Mouse (Mus musculus): Measurements from ENCODE around the gene Ablim2. TPM values are rescaled to one million over a fixed set of nuclear protein-coding genes. Genes with fewer than 3 reads are reported as not detected.

Gene Ablim2
- total RNA-seq, 1 experiment from 2014 or later = 3.0 TPM

- no peak for DNase-seq
These were observed 12.6 kb downstream of the Ablim2 start for GRCm38 (mm10) chr5:35770246-35770645.

DNA sequence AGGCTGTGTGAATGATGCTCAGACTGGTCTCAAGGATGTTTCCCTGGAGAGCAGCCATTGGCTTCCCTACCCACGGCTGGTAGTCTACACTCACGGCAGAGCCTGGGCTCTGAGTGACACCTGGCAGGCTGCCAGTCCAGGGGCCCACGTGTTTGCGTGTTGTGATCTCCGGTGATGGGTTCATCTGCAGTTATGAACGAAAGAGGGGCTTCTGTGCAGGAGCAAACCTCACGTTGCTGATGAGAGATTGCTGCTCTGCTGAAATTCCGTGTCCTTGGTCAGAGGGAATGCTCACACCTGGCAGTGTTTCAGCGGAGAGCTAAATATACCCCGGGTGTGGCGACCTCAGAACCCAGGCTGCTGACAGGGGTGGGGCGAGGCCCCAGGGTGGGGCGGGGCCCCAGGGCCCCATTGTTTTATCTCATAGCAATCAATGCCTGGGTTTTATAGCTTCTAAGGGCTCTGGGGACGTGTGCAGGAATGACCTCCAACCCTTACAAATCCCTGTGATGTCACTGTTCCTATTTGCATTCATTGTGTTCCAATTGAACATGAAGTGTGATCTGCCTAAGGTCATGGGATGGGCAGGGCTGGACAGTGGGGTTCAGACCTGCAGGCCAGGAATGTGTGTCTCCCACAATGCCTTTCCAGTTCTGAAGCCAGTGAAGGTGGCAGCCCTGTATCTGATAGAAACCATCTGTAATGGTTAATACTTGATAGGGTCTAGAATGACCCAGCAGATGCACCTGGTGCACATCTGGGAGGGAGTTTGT lies 13.4 kb downstream of the Ablim2 start:
- peak; percentile 82 for DNase-seq

DNA sequence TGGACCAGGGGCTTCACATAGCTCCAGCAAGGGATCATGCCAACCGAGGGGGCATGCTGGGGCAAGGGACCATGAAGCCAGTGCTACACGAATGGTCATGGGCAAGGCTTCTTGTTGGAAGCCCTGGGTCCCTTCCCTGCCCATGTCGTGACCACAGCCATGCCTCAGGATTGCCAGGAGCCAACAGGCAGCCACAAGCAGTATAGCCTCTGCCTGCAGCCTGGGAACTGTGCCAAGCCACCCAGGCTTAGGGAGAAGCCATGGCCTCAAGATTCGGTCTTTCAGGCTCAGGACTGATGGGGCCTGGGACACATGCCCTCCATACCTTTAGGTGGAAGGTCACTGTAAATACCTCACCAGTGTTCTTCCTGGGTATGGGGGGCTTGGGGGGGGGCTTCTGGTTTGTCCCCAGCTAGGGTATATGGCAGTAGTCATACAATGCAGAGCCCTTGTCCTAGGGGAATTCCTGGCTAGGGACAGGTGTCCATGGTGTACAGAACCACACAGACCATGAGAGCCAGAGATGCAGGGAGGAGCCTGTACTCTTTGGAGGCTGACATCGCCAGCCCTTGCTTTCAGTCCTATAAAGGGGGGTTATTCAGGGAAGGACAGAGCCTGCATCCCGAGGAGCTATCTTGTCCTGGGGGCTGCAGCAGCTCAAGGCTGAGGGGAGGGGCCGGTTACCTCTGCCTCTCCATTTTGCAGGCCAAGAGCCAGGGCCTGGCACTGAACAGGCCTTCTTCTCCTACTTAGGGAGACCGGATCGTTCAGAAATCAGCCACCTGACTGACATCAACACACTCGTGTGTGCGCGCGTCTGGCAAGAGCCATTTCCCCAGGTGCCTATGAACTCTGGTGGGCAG lies 15.8 kb downstream of the Ablim2 start:
- DNase-seq = peak; percentile 57

DNA sequence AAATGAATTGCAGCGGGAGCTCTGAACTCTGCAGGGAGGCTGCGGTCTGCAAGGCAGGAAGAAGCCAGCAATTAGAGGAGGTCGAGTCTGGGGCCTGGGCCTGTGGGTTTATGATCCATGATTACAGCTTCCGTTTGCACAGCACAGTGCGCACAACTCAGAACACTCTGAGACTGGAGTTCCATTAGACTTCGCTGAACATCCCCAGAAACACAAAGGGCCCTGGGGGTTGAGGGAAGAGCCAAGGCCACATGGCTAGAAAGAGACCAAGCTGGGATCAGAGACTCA lies 16.4 kb downstream of the Ablim2 start:
- no peak for DNase-seq

DNA sequence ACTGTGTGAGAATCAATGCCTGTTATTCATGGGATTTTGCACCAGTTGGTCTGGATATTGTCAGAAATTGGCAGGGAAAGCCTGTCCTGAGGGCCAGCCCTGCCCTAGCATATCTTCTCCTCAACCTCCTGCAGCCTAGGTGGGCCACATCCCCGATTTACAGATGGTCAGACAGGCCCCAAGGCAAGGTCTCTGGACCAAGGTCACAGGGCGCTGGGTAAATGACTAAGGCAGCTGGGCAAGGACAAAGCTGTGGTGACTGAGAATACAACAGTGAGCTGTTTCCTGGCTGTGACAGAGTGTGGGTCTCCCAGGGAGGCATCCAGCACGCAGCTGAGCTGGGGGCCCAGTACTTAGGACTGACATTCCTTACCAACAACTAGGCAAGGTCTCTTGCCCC lies 23.4 kb downstream of the Ablim2 start:
- peak; percentile 46 for DNase-seq

DNA sequence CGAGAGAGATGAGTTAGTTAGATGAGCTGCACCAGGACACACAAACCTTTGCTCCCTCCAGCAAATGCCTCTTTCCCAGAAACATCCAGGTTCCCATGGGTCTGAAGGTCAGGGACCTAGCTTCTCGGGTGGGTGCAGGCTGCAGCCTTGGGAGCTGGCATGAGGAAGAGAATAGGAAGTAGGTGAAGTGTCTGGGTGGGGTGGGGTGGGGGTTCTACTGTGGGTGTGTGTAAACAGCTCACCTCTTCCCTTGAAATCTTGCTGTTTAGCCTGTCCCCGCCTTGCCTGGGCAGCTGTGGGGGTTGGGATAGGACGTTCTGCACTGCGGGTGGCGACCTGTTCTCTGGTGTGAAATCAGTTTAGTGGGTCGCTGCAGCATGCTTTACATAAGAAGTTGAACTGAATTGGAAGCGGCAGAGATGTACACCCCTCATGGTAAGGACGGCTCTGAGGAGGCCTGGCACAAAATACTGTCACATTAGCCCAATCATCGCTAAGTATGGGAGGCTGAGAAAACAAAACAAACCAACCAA lies 25.0 kb downstream of the Ablim2 start:
- no peak for DNase-seq

- DNase-seq = no peak
These were observed 28.2 kb downstream of the Ablim2 start for GRCm38 (mm10) chr5:35785853-35786252.

DNA sequence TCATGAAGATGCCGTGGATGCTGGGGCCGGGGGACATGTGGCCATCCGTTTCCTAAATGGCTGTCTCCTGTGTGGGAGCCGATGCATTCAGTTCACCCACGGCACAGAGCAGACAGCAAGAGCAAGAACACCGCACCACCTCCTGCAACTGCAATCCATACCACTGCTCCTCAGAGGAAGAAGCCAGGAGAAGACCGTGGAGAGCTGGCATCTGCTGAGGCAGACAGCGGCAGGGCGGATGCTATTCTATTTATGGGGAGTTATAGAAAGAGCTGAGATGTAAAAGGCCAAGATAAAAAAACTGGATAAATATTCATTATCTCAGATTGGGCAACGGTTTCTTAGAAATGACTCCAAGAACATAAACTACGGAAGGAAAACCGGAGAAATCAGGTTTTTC lies 30.2 kb downstream of the Ablim2 start:
- no peak for DNase-seq

DNA sequence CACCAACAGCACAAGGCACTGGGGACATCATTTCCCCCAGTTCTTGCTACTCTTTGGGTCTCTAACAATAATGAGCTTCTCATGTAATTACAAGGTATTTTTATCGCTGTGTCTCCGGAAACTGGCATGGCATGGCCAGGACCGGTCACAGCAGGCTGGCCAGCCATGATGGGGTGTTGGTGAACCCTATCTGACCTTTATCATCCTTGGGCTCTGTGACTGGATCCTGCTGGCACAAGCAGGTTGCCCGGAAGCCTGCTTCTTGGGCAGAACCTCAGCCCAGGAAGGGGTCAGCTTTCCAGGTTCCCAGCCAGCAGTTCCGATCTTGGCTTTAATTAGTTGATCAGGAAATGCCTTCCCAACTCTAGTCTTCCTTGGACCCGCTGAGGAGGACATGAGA lies 31.0 kb downstream of the Ablim2 start:
- no peak for DNase-seq

DNA sequence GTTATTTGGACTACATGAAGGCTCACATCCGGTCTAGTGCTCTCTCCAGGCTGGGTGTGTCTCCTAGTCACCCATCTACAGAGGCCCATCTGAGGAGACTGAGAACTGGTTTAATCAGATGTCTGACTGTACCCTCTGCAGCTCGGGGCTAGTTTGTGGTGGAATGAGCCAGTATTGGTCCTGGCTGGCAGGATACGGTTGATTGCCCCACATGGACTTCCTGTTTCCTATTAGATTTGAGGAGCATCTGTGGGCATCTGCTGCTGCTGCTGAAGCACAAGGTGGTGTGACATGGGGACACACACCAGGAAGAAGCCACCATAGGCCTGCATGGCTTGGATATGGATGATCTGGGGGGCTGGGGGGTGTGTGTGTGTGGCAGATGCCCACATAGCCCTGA lies 32.0 kb downstream of the Ablim2 start:
- no peak for DNase-seq

GRCm38 (mm10) chr5:35790387-35791065 lies 32.8 kb downstream of the Ablim2 start:
- no peak for DNase-seq

DNA sequence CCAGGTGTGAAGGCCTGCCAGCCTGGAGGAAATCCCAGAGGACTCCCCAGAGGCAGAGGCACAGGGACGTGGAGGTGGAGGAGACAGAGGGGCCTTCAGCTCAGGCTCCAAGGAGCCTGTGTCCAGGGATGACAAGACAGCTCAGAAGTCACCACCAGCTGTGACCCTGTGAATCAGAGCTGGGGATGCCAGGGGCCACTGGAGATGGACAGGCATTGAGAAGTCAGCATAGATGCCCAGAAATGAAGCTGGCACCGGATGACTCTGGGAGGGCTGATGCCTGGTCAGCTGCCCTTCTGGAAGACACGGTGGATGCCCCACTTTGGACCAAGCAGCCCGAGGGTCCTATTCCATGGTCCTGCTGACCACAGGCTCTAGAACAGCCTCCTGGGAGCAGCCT lies 36.3 kb downstream of the Ablim2 start:
- no peak for DNase-seq

DNA sequence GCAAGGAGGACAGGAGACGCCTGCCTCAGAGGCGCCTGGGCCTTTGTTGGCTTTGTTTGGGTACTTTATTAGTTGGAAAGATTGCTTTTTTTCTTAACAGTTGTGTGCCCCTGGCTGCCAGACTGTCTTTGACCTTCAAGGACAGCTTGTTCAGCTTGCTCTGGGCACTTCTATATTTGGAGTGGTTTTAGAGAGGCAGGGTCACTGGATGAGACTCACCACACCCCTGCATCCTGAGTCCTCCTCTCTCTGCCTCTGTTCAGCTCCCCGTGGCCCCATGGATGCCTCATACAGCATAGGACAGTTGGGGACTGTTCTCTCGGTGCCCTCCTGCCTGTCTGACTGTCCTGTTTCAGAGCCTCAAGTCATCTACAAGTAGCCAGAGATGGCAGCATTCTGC lies 37.3 kb downstream of the Ablim2 start:
- no peak for DNase-seq

DNA sequence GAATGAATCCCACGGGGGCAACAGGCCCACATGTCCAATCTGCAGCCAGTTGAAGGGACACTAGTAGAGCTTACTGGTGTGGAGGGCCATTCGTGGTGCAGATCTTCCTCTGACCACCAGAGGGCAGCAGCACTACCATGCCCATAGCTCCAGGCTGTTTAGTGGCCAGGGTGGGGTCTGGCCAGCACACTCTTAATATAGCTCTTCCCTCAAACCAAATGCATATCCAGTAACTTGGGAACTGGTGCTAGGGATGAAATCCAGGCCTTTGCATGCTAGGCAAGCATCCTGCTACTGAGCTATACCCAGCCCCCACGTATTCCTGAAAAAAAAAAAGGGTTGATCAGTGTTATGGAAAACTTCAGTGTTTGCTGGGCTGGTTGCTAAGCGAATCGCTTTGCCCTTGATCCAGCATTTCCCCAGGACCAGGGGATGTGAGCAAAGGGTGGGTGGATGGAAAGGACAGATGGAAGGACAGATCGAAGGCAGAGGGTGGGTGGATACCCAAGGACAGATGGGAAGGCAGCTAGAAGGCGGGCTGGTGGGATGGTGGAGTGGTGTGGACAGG lies 37.9 kb downstream of the Ablim2 start:
- DNase-seq = peak; percentile 72

DNA sequence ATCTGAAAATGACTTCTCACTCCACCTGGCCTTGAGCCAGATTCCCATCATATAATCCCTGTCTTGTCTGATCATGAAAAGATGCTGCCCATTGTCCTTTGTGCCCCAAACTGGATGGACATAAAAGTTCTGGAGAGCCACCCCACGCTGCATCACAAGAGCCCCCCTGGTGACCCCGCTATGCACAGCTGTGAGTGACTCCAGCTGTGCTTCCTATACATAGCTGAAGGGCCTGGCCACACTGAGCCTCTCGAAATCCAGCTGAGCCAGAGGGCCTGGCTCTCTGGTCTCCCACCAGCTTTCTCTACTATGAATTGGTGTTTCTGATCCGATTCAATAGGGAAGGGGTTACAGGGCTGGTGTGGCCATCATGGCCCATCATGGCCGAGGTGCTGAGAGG lies 38.5 kb downstream of the Ablim2 start:
- DNase-seq = no peak

GRCm38 (mm10) chr5:35799090-35799489 lies 41.4 kb downstream of the Ablim2 start:
- DNase-seq = no peak

- no peak for DNase-seq
These were observed 45.7 kb downstream of the Ablim2 start for GRCm38 (mm10) chr5:35803416-35803815.

DNA sequence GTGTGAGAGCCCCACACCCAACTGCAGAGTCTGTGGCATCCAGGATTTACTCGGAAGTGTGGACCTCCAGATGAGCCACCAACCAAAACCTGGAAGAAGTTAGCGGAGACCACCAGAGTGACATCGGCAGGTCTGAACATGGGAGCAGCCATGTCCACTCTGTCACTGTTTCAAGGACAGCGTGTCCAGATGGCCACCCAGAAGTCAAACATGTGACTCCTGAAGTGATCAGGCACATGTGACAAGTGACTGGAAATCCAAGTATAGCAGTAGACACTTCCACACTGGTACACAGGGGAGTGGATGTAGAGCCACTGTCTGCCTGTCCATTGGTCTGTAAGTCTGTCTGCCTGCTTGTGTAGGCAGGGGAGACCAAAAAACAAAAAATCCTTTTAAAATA lies 47.0 kb downstream of the Ablim2 start:
- DNase-seq = no peak

DNA sequence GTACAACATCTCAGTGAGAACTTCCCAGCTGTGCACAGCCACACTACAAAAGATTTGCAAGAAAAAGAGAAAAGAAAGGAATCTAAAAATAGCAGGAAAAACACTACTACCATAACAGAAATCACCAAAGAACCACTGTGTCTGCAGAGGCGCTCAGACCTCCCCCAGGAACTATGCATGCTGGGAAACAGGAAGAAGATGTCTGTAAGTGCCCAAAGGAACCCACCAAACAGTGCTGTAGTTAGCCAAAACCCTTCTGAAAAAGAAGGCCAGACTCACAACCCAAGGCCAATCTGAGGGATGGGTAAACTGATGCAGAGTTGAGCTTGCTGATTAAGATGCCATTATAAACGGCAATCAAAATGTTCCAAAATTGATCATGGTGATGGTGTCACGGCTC lies 47.5 kb downstream of the Ablim2 start:
- no peak for DNase-seq

DNA sequence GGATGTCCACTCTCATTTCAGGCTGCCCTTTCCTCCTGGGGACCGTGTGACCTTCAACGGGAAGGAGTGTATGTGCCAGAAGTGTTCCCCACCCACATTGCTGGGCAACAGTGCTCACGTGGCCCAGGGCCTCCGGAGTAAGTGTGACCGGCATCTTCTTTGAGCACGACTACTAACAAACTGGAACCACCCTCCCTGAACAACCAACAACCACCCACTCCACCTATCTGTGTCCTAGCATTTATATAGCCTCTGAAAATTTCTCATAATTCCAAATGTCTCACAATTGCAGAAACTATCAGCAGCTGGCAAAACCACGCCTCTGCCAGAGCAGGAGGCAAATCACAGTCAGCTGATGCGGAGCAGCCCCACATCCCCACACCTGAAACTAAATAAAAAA lies 49.3 kb downstream of the Ablim2 start:
- DNase-seq = peak; percentile 33

- DNase-seq = no peak
These were observed 52.8 kb downstream of the Ablim2 start for GRCm38 (mm10) chr5:35810526-35810925.

DNA sequence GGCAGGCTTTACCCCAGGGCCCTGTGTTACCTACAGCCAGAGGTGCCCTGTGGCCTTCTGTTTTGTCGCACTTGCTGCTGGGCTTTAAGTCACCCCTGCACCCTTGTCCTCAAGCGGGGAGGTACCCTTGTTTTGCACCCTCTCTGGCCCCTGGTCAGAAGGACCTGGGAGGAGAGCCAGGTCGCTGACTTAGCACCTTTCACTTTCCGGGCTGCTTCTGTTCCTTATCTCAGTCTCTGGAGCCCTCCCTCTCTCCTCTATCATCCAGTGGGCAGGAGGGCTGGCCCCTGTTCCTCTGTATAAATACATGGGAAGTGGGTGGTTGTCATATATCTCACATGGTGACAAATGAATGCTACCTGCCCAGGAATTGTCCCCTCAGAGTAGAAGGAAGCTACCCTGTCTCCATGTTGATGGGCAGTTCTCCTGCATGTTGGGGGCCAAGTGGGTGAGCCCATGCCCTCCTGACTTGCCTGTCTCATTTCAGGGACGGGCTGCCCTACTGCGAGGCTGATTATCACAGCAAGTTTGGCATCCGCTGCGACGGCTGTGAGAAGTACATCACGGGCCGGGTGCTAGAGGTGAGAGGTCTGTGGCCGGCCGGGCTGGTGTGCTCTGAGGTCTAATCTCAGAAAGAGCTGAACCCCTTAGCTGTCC lies 54.1 kb downstream of the Ablim2 start:
- DNase-seq = no peak

Measured in adrenal gland, postnatal 14 days (tissue).